Mouse (Mus musculus): ENCODE data around the gene Etl4. TPM values are rescaled to one million over a fixed set of nuclear protein-coding genes. Genes with fewer than 3 reads are reported as not detected.

Gene Etl4
- total RNA-seq, 2 experiments from 2014 or later = 129 TPM

DNA sequence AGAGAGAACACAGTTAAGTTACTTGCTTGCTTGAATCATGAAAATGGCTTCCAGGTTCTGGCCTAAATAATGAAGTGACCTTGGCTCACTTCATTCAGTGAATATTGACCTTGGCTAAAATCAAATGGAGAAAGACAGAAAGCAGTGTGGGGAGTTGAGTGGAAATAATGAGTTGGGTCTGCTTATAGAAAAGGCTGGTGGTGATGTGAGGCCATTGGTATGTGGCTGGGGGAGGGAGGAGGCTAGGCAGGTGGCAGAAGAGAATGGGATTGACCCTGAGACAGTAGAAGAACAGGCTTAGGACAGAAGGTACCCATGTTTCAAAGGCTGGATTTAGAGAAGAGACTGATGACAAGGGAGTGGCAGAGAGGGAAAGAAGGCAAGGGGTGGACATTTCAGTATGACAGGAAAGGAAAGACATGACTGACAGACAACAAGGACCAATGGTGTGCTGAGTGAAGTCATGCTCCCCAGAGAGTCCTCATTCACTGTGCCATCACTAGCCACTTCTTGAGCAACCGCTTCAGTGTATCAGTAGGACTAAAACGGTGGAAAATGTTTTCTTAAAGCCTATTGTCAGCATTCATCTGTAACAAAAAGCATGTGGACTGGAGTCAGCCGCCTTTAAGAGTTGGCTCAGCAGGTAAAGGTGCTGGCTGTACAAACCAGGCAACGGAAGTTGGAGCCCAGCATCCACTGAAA lies 854.1 kb downstream of the Etl4 start:
- intact Hi-C loops (cut with DNase I) = no loop called here

DNA sequence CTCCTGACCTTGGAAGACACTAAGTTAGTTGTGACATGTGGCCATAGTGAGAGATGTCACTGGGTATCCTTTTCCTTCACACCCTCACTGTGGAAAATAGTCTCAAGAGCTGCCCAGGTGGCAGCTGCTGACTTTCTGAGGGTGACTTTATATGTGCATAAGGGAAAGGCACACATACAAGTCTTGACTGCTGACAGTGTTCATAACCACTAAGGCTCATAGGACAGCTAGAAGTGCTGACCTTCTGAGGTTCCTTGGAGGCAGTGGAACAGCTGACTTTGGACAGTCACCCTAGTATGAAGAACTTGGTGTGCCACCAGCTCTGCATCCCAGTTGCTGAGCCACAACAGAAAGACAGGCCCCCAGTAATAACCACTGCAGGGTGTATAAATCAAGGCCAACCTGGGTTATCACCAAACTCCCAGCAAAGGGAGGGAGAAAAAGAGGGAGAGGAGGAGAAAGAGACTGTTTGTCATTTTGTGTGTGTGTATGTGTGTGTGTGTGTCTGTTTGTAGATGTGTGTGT lies 855.0 kb downstream of the Etl4 start:
- DNase-seq (ENCODE audit: low spot score in 2 of 2) = no peak
- intact Hi-C loops (cut with DNase I) = no loop called here

More for the DNA sequence above, 854.1 kb downstream of the Etl4 start:
- DNase-seq (ENCODE audit: low spot score in 2 of 2) = no peak

DNA sequence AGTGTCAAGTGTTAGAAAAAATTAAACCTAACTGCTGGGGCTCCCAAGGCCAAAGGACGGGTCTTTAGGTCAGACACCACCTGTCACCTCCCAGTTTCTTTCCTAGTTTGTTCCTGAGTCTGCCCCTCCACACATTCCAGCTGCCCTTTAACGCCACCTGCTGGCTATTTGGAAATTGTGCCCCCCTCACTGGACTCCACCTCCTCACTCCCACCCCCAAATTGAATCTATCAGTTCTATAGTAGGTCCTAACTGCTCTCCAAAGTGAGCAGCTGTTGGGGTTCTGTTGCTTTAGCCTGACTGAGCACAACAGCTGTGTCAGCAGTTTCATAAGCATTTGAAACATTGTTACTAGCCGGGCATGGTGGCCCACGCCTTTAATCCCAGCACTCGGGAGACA lies 859.1 kb downstream of the Etl4 start:
- no peak for DNase-seq (ENCODE audit: low spot score in 2 of 2)
- intact Hi-C loops (cut with DNase I) = no loop called here

DNA sequence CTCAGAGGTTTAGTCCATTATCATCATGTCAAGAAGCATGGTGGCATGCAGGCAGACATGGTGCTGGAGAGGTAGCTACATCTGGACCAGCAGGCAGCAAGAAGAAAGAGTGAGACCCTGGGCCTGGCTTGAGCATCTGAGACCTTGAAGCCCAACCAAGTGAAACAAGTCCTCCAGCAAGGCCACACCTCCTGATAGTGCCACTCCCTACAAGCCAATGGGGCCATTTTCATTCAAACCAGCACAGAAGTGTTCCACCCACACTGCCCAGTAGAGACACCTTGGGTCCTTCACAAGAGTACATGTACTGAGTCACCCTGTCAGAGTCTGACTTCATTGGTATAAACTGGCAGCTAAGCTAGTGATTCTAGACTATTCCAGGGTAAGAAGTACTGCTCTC lies 860.6 kb downstream of the Etl4 start:
- intact Hi-C loops (cut with DNase I) = no loop called here
- no peak for DNase-seq (ENCODE audit: low spot score in 2 of 2)

DNA sequence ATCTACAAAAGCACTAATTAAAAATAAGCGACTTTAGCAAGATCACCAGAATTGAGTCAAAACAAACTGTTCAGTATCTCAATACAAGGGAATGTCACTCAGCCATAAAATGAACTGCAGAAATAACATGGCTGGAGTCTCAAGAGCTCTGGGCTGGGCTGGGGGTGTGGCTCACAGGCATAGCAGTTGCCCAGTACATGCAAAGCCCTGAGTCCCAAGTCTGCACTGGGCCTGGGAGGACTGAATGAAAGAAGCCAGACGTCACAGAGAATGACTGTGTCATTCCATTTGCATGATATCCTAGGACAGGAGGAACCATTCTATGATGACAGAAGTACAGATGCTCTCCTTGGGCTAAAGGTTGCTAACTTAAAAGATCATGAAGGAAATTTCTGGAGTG lies 864.9 kb downstream of the Etl4 start:
- intact Hi-C loops (cut with DNase I) = no loop called here
- DNase-seq (ENCODE audit: low spot score in 2 of 2) = no peak

DNA sequence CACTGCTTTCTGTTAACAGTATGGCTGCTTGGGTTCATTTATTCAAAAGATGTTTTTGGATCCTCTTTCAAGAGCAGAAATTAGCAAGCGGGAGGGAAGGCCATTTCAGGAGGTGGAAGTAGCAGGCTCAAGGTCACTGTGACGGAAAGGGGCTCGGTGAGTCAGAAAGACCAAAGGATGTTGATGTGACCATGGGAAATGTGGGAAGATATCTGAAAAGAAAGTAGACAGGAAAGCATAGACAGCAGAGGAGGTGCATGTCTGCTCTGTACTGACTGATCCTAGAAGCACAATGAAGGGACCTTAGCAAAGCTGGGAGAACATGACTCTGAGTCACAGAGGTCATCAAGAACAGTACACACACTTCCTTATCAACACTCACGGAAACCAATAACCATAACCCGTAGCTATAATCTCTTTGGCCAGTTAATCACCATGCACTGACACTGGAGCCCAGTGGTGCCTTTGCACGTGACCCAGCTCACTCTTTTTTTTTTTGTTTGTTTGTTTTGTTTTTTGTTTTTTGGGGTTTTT lies 866.7 kb downstream of the Etl4 start:
- intact Hi-C loops (cut with DNase I) = loop anchor here (5.0 kb wide), 3 partner anchors 54 to 499 kb away; no protein-coding TSS in a partner anchor
- no peak for DNase-seq (ENCODE audit: low spot score in 2 of 2)

DNA sequence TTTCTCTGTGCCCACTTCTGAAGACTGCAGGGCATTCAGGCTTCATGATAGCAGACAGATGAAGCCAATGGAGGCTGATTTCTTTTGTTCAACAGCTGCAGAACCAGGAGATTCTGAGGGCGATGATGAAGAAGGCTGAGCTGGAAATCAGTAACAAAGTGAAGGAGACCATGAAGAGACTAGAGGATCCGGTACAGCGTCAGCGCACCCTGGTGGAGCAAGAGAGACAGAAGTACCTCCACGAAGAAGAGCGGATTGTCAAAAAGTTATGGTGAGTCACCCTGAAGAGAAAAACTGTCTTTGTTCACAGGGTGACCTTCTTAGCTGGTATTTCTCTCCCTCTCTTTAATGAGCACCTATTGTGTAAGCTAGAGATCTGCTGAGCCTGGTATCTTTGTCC lies 868.4 kb downstream of the Etl4 start:
- peak; percentile 9 to 59 for DNase-seq (ENCODE audit: low spot score in 2 of 2)
- intact Hi-C loops (cut with DNase I) = loop anchor here (5.0 kb wide), 3 partner anchors 56 to 501 kb away; no protein-coding TSS in a partner anchor

DNA sequence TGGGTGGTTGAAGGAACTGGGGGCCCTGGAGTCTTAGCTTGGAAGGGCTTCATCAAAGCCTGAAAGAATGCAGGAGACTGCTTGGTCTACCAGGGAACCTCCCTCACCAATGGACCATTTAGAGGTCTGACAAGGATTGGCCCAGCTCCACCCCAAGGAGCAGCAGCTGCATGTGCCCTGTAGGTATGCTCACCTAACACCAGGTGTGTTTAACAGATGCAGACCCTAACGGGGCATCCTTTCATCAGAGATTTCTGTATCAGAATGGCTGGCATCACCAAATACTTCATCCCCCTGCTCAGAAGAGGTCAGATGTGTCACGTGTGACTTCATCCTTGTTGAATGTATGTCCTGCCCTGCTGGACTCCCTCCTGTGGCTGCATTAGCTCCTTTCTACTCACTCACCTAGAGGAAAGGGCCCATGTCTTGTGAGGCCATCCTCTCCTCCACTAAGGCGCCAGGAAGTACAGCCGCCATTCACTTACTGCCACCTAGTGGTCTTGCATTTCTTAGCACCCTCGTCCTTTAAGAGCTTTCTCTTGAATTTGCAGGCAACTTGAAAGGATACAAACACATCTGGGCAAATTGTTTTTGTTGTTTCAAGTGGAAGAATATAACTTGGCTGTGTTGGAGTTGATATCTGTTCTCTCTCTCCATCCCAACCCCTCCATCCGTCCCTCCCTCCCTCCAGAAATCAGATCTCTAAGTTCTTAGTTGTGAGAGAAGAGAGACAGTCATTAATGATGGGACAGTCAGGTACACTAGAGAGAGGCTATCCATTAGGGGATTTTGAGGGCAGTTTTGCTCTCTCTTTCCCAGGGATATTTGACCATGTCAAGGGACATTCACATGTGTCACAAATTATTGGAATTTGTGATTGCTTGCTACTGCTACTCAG lies 870.2 kb downstream of the Etl4 start:
- peak; percentile 65 to 79 for DNase-seq (ENCODE audit: low spot score in 2 of 2)
- intact Hi-C loops (cut with DNase I) = loop anchor here (5.0 to 10.0 kb wide), 4 partner anchors 57 to 1055 kb away; no protein-coding TSS in a partner anchor

DNA sequence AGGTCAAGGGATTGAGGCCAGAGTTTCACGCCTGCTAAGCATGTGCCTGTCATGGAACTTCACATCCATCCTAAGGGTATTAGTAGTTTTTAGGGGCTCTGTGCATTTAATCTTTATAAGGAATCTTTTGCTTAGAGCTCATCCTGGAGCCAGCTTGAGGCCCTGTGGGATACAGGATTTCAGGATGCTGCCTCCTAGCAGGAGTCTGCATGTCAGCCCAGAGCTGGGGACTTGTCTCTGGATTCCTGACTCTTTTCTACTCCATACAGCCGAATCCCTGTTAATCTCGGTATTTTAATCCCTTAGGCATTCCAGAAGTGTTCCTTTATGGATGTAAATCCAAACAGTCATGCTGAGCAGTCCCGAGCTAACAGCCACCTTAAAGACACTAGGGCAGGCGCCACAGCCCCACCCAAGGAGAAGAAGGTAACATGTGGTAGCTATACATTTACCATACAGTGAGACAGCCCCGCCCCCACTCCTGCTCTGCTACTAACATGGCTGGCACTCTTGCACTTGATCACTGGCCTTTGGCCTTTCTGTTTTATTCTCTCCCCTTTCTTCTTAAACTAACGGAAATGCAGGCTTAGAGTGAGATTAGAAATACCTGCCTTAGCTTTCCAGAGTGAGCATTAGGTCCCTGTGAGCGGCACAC lies 891.8 kb downstream of the Etl4 start:
- intact Hi-C loops (cut with DNase I) = no loop called here

DNA sequence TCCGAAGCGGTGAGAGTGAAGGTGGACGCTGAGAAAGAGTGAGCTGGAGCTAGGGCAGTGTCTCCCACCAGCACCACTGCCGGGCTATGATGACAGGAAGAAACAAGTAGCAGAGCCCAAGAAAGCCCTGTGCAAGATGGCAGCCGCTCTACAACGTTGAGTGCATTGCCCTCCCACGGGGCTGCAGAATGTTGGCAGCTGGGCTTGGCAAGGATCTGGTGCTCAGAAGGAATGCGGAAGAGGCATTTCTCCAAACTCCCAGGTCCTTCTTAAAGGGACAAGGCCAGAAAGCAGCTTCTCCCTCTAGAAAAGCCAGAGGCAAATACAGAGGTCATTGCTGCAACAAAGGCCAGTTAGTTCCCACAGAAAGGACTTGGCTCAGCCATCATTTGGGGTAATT lies 901.9 kb downstream of the Etl4 start:
- DNase-seq (ENCODE audit: low spot score in 2 of 2) = peak in 1 of 2 experiments; percentile 52
- intact Hi-C loops (cut with DNase I) = no loop called here

More for the DNA sequence above, 891.8 kb downstream of the Etl4 start:
- DNase-seq (ENCODE audit: low spot score in 2 of 2) = no peak

DNA sequence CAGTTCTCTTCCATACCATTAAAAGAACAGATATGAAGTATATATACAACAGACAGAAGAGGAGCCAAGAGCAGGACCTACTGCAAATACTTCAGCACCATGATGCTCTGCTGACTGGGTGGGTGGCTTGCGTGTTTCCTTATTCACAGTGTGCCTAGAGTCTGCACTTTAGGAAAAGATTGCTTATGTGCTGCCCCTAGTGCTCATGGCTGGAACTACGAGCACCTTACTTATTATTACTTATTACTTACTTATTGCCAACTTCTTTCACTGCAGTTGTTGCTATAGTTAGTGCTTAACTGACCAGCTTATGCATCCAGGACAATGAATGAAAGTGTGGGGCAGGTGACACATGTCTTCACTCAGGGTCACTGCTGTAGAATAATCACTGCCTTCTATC lies 904.4 kb downstream of the Etl4 start:
- no peak for DNase-seq (ENCODE audit: low spot score in 2 of 2)
- intact Hi-C loops (cut with DNase I) = no loop called here

DNA sequence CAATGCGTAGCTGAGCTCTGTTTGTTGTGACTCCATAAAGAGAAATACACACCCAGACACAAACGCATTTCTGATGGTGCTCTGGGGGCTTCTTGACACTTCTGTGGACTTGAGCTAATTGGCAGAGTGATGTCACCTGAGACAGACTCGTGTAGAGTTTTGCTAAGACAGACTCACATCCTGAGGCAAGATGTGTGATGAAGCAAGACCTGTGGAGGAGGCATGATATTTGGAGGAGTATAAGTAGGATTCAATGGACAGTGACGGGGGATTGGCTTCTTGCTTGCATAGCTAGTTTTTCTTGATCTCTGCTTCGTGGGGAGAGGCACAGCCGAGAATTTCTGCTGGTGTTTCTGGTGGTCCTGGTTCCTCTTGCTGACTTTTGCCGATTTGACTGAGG lies 908.6 kb downstream of the Etl4 start:
- no peak for DNase-seq (ENCODE audit: low spot score in 2 of 2)
- intact Hi-C loops (cut with DNase I) = no loop called here

DNA sequence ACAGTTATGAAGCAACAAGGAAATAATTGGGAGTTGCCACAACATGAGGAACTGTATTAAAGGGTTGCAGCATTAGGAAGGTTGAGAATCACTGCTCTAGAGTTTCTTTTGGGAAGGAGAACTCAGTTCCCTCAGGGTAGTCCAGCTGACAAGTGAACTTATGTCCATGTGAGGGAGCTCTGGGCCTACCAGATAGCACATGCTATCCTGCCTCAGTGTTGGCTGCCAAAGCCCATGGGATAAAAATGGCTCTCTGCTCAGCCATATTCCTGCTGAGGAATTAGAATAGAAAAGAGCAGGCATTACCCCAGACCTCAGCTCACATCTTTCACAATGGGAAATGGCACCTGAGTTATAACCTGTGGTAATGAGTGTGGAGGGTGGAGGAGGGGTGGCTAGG lies 916.7 kb downstream of the Etl4 start:
- intact Hi-C loops (cut with DNase I) = no loop called here
- no peak for DNase-seq (ENCODE audit: low spot score in 2 of 2)

DNA sequence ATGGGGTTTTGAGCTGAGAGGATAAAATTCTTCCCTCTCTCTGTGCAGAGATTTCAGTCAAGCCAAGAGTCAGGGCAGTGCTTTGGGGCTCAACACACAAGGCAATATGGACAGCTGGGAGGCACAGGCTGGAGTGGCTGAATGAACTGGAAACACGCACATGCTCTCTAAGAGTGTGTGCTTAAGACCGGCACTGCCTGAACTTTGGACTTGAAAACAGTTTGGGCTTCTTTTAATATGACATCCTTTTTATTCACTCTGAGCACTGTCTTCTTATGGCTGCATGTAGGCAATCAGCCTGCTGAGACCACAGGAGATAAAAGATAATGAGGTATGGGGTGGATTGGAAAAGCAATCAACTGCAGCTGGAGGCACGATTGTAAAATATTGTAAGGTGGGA lies 921.3 kb downstream of the Etl4 start:
- no peak for DNase-seq (ENCODE audit: low spot score in 2 of 2)
- intact Hi-C loops (cut with DNase I) = no loop called here

DNA sequence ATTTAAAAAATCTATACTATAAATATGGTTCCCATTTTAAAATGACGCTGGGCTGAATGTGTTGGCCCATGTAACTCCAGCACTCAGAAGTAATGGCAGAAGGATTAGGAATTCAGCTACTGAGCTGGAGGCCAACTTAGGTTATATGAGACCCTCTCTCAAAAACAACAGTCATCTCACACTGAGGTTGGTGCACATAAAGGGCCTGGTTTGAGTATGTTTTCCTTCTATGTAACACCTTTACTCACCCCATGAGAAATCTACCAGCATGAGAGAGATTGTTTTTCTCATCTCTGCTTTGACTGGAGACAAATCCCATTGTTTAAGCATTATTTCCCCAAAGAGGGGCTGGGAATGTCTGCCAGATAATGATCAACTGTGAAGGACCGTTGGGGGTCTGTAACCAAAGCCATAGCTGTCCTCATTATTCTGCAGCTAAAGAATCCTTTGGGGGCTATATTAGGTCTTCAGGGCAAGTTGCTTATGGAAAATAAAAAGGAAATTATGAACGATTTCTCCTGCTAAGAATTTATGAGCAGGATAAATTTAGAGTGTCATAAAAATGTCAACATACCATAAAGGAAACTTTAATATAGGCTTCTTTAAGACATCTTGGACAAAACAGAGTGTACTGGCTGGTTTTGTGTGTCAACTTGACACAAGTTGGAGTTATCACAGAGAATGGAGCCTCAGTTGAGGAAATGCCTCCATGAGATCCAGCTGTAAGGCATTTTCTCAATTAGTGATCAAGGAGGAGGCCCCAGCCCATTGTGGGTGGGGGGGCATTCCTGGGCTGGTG lies 922.2 kb downstream of the Etl4 start:
- no peak for DNase-seq (ENCODE audit: low spot score in 2 of 2)
- intact Hi-C loops (cut with DNase I) = no loop called here

DNA sequence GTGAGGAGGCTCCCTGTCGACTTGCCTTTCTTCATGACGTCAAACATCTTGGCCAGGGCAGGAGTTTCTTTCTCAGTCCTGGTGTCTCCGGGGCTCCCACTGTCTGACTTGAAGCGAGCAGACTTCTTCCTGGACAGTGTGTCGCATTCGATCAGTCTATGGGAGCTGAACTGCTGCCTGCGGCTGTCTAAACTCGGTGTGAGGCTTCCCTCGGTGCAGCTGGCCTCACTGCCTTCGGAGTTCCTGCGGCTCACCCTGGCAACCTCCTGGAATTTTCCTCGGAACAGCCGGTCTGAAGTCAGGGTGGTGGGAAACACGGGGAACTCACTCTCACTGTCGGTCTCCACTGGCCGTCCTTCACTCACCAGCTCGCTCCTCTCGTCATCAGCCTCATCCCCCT lies 939.8 kb downstream of the Etl4 start:
- intact Hi-C loops (cut with DNase I) = loop anchor here (10.0 kb wide), 1 partner anchor 1435 kb away; no protein-coding TSS in a partner anchor
- no peak for DNase-seq (ENCODE audit: low spot score in 2 of 2)
